Mouse (Mus musculus) stomach, embryonic 14.5 days (tissue): ENCODE results near the gene Dbx1. TPM values are rescaled to one million over a fixed set of nuclear protein-coding genes. Genes with fewer than 3 reads are reported as not detected.
A peak's percentile ranks its signal among the peaks of the same experiment; 100 is the strongest.

Source experiments
- ATAC-seq: fragments of 200-750 bp; cut with Nextera tagmentation; 2 replicates; pipeline ENCODE4 v1.8.0; 2017; ENCODE audit warnings: low read depth, moderate TSS enrichment; ENCODE audit not compliant: insufficient number of reproducible peaks, insufficient read depth, low FRiP score
- H3K27ac ChIP-seq: fragments of 300-500 bp; sonication (generic); 2 replicates; pipeline ENCODE4 v1.5.1; 2014; ENCODE audit warnings: mild to moderate bottlenecking, low read length, moderate library complexity, mixed read lengths
- H3K27me3 ChIP-seq: fragments of 300-500 bp; sonication (generic); 2 replicates; pipeline ENCODE4 v1.6.1; 2014; ENCODE audit warnings: low read length, control low read depth, mixed read lengths; ENCODE audit not compliant: control insufficient read depth, insufficient read depth
- H3K36me3 ChIP-seq: fragments of 300-500 bp; sonication (generic); 2 replicates; pipeline ENCODE4 v1.6.1; 2014; ENCODE audit warnings: mild to moderate bottlenecking, control low read depth, low read length, moderate library complexity, mixed read lengths; ENCODE audit not compliant: control insufficient read depth, insufficient read depth
- H3K4me1 ChIP-seq: fragments of 300-500 bp; sonication (generic); 2 replicates; pipeline ENCODE4 v1.6.1; 2014; ENCODE audit warnings: low read length, control low read depth, mixed read lengths; ENCODE audit not compliant: control insufficient read depth, insufficient read depth
- H3K4me2 ChIP-seq: fragments of 300-500 bp; sonication (generic); replicated peaks from 2 replicates; pipeline ENCODE4 v1.6.1; 2014; ENCODE audit warnings: low read depth, low read length, control low read depth
- H3K4me3 ChIP-seq: fragments of 300-500 bp; sonication (generic); 2 replicates; pipeline ENCODE4 v1.5.1; 2014; ENCODE audit warnings: low read depth, low read length, control low read depth
- H3K9ac ChIP-seq: fragments of 300-500 bp; sonication (generic); replicated peaks from 2 replicates; pipeline ENCODE4 v1.6.1; 2014; ENCODE audit warnings: low read depth, mild to moderate bottlenecking, control low read depth, low read length, moderate library complexity, mixed read lengths
- H3K9me3 ChIP-seq: fragments of 300-500 bp; sonication (generic); 2 replicates; pipeline ENCODE4 v1.6.1; 2016; ENCODE audit warnings: low read depth, low read length, control low read depth; ENCODE audit not compliant: control insufficient read depth
- WGBS: fragments of 180-500 bp; shearing (Covaris S2); extraction: QIAGEN DNeasy Blood & Tissue Kit; methylation state at CpG from one replicate; pipeline ENCODE4 v1.1.7; 2014; 5-methylcytosine and 5-hydroxymethylcytosine counted together
- polyA plus RNA-seq: library from polyadenylated mRNA; unstranded; fragments of >200 nt; fragmentation: Nextera tagmentation; extraction: Ambion mirVana; gene quantifications from 2 replicates; pipeline ENCODE4 v1.2.1, GENCODE M21; 2014

The Dbx1 gene
- polyA plus RNA-seq, 1 experiment from 2014 or later, result not detected

- Histone ChIP-seq H3K4me2 (no peak overlapping the region), H3K4me1 (0 out of 2 replicates have a peak, but pooled peaks cover 5% of the 10 kb centered on the region), H3K27ac (no peak overlapping the region), H3K27me3 (0 out of 2 replicates have a peak, but pooled peaks cover 4% of the 10 kb centered on the region), H3K36me3 (no peaks in the 10 kb centered on the region), H3K9me3 (no peaks in the 10 kb centered on the region), H3K4me3 (no peak overlapping the region), H3K9ac (no peak overlapping the region)
- no peak for ATAC-seq
- 6% methylated on average over 24 of the region's 24 CpGs for WGBS
Measured at GRCm38 (mm10) chr7:49661811-49662491, 25.3 kb upstream of the Dbx1 start.

- Histone ChIP-seq H3K27me3 (peaks cover 33% of the 10 kb centered on the region), H3K4me2 (no peak overlapping the region), H3K9me3 (no peaks in the 10 kb centered on the region; the same call in 1 of the 2 replicates), H3K27ac (no peak overlapping the region), H3K9ac (no peak overlapping the region), H3K4me3 (no peak overlapping the region), H3K4me1 (no peaks in the 10 kb centered on the region), H3K36me3 (no peaks in the 10 kb centered on the region)
- ATAC-seq, result no peak
- 24% methylated on average over 3 of the region's 3 CpGs for WGBS
Measured at GRCm38 (mm10) chr7:49640709-49641305, 4.2 kb upstream of the Dbx1 start.

- 20% methylated on average over 18 of the region's 18 CpGs for WGBS
- no peak overlapping the region for H3K27ac ChIP-seq
- no peak overlapping the region for H3K4me2 ChIP-seq
- no peak for ATAC-seq
- no peaks in the 10 kb centered on the region; the same call in 1 of the 2 replicates for H3K9me3 ChIP-seq
- no peaks in the 10 kb centered on the region for H3K36me3 ChIP-seq
- H3K27me3 ChIP-seq, result peaks cover 37% of the 10 kb centered on the region
- no peaks in the 10 kb centered on the region for H3K4me1 ChIP-seq
- H3K4me3 ChIP-seq, result no peak overlapping the region
- H3K9ac ChIP-seq, result no peak overlapping the region
Measured at GRCm38 (mm10) chr7:49639864-49640708, 3.4 kb upstream of the Dbx1 start.

GRCm38 (mm10) chr7:49638941-49639776, 2.5 kb upstream of the Dbx1 start:
- Histone ChIP-seq H3K4me3 (no peak overlapping the region), H3K4me1 (no peaks in the 10 kb centered on the region), H3K36me3 (no peaks in the 10 kb centered on the region), H3K4me2 (peak overlapping the region; percentile 19; the same call in 1 of the 2 replicates), H3K9me3 (no peaks in the 10 kb centered on the region; the same call in 1 of the 2 replicates), H3K9ac (no peak overlapping the region), H3K27me3 (peaks cover 44% of the 10 kb centered on the region), H3K27ac (no peak overlapping the region)
- ATAC-seq, result no peak
- WGBS, result 1% methylated on average over 35 of the region's 35 CpGs

GRCm38 (mm10) chr7:49637851-49638663, 1.4 kb upstream of the Dbx1 start:
- no peak for ATAC-seq
- no peaks in the 10 kb centered on the region for H3K36me3 ChIP-seq
- H3K9ac ChIP-seq, result no peak overlapping the region
- no peak overlapping the region for H3K4me3 ChIP-seq
- H3K4me2 ChIP-seq, result no peak overlapping the region
- 2% methylated on average over 21 of the region's 21 CpGs for WGBS
- H3K4me1 ChIP-seq, result peaks cover 6% of the 10 kb centered on the region; the same call in 1 of the 2 replicates
- H3K27me3 ChIP-seq, result peaks cover 53% of the 10 kb centered on the region
- H3K27ac ChIP-seq, result no peak overlapping the region
- no peaks in the 10 kb centered on the region; the same call in 1 of the 2 replicates for H3K9me3 ChIP-seq

- no peak overlapping the region for H3K4me2 ChIP-seq
- WGBS, result 2% methylated on average over 9 of the region's 9 CpGs
- H3K27ac ChIP-seq, result no peak overlapping the region
- peaks cover 6% of the 10 kb centered on the region; the same call in 1 of the 2 replicates for H3K4me1 ChIP-seq
- H3K4me3 ChIP-seq, result no peak overlapping the region
- ATAC-seq, result no peak
- H3K27me3 ChIP-seq, result peaks cover 58% of the 10 kb centered on the region
- no peak overlapping the region for H3K9ac ChIP-seq
- H3K36me3 ChIP-seq, result no peaks in the 10 kb centered on the region
- H3K9me3 ChIP-seq, result no peaks in the 10 kb centered on the region; the same call in 1 of the 2 replicates
Measured at GRCm38 (mm10) chr7:49637281-49637680, 632 bp upstream of the Dbx1 start.

- Histone ChIP-seq H3K9me3 (no peaks in the 10 kb centered on the region; the same call in 1 of the 2 replicates), H3K27me3 (peaks cover 60% of the 10 kb centered on the region), H3K36me3 (no peaks in the 10 kb centered on the region), H3K4me3 (no peak overlapping the region), H3K9ac (no peak overlapping the region), H3K4me2 (no peak overlapping the region), H3K27ac (no peak overlapping the region), H3K4me1 (peaks cover 6% of the 10 kb centered on the region; the same call in 1 of the 2 replicates)
- no peak for ATAC-seq
- 1% methylated on average over 22 of the region's 22 CpGs for WGBS
Measured at GRCm38 (mm10) chr7:49635971-49636370, 678 bp downstream of the Dbx1 start.
